ENCODE assay signal across 8 mouse cellular contexts in genomic region chr10:122046904-122047726, GRCm38 (mm10). TPM values are rescaled to one million over a fixed set of nuclear protein-coding genes. Genes with fewer than 3 reads are reported as not detected.
DNase-seq lines count a peak whose midpoint lies in the region; ATAC-seq and TF ChIP-seq lines count a peak whose summit lies in the region.

TSS of gene Srgap1 (minus strand) at chr10:122047315.

- TF ChIP-seq CTCF in gastrocnemius, adult 2 months (IDR thresholded peaks at IDR 0.05) = no peak

- DNase-seq in T-cell, adult 2 months (ENCODE audit: low spot score) = peak; percentile 15
- peak; percentile 56 to 63 for DNase-seq in cerebellum, postnatal 14 days
- peak; percentile 69 for DNase-seq in gastrocnemius, adult 2 months
- peak; percentile 38 to 77 for DNase-seq in left cerebral cortex, postnatal 10 days (ENCODE audit: extremely low spot score in 1 of 2, low spot score in 2 of 2)
- DNase-seq in right cerebral cortex, postnatal 10 days (ENCODE audit: low spot score in 2 of 2) = peak; percentile 71
- no peak for DNase-seq in c-Kit-positive CD71-positive TER-119-positive erythroid progenitor cells, embryonic 14.5 days (ENCODE audit: low spot score)

- no peaks in the 10 kb centered on the region for H3K36me3 ChIP-seq in hindbrain, embryonic 15.5 days

- peaks cover 24% of the 10 kb centered on the region for H3K4me1 ChIP-seq in hindbrain, embryonic 15.5 days (replicated peaks)

- intact Hi-C loops in gastrocnemius, adult 2 months (cut with DNase I) = no loop called here
- intact Hi-C loops in left cerebral cortex, postnatal 10 days (cut with DNase I) = loop anchor here (5.0 to 10.0 kb wide), 2 partner anchors 212 to 275 kb away; no protein-coding TSS in a partner anchor

- peak within 1 kb of the TSS; percentile 87 for H3K4me3 ChIP-seq in gastrocnemius, adult 2 months
- H3K4me3 ChIP-seq in hindbrain, embryonic 15.5 days = peak within 1 kb of the TSS; percentile 66

- H3K27ac ChIP-seq in gastrocnemius, adult 2 months = peak within 1 kb of the TSS; percentile 79
- H3K27ac ChIP-seq in hindbrain, embryonic 15.5 days (replicated peaks) = peak within 1 kb of the TSS; percentile 95

- 0% methylated on average over 39 of the region's 79 CpGs for WGBS in hindbrain, embryonic 15.5 days

- H3K9ac ChIP-seq in hindbrain, embryonic 15.5 days = peak within 1 kb of the TSS; percentile 97

- no peaks in the 10 kb centered on the region for H3K27me3 ChIP-seq in hindbrain, embryonic 15.5 days

- peak within 1 kb of the TSS; percentile 60 for H3K4me2 ChIP-seq in hindbrain, embryonic 15.5 days

- ATAC-seq in hindbrain, embryonic 15.5 days (ENCODE audit: low FRiP score, low read depth) = peak; percentile 83
- peak; percentile 20 for ATAC-seq in megakaryocyte, adult 5-6 weeks (ENCODE audit: poor library complexity, severe bottlenecking)

- no peaks in the 10 kb centered on the region for H3K9me3 ChIP-seq in hindbrain, embryonic 15.5 days

RNA-seq across cellular contexts. Expression of gene Srgap1, which starts in this region (rescaled TPM):
- under 1 TPM; 0.38 to 0.89 TPM for total RNA-seq in gastrocnemius, adult 2 months (2021)
- polyA plus RNA-seq in hindbrain, embryonic 15.5 days (2015; fragmentation: Nextera tagmentation; extraction: Ambion mirVana) = 36.4 and 38.2 TPM in 2 replicates
- total RNA-seq in left cerebral cortex, postnatal 10 days (2021) = 10 to 100 TPM; 25.9 to 26.7 TPM
- total RNA-seq in megakaryocyte, adult 5-6 weeks (2015) = 0.07 and 0.18 TPM in 2 replicates
- total RNA-seq in megakaryocyte, adult 5-6 weeks (2017) = 0.07 and 1.1 TPM in 2 replicates

Comparison
In these comparisons a context has a peak if more than half of its experiments do, and no peak if none do; other contexts are left out.
1. RNA of gene Srgap1 (total RNA-seq): 25.9 to 26.7 TPM in left cerebral cortex, postnatal 10 days; 0.38 to 0.89 TPM in gastrocnemius, adult 2 months and 0.07 to 1.1 TPM in megakaryocyte, adult 5-6 weeks; every median in the first group is over 10 times any median in the second.
2. Peak in DNase-seq, H3K4me3 ChIP-seq and H3K27ac ChIP-seq in gastrocnemius, adult 2 months; RNA of the gene not detected or under 1 TPM.